ENCODE assay signal across 7 mouse cellular contexts in genomic region chr14:121877640-121878039, GRCm38 (mm10). TPM values are rescaled to one million over a fixed set of nuclear protein-coding genes. Genes with fewer than 3 reads are reported as not detected.
DNase-seq lines count a peak whose midpoint lies in the region; ATAC-seq and TF ChIP-seq lines count a peak whose summit lies in the region.

No protein-coding gene starts in this region.

- H3K4me1 ChIP-seq in lung, embryonic 15.5 days = peaks cover 11% of the 10 kb centered on the region
- H3K4me1 ChIP-seq in embryonic facial prominence, embryonic 15.5 days = peaks cover 20% of the 10 kb centered on the region
- H3K4me1 ChIP-seq in intestine, postnatal 0 days (replicated peaks; ENCODE audit: control insufficient read depth, insufficient read depth, low read length) = 0 out of 2 replicates have a peak, but pooled peaks cover 3% of the 10 kb centered on the region
- H3K4me1 ChIP-seq in neural tube, embryonic 15.5 days = peaks cover 25% of the 10 kb centered on the region

- H3K9me3 ChIP-seq in lung, embryonic 15.5 days = no peaks in the 10 kb centered on the region
- no peaks in the 10 kb centered on the region for H3K9me3 ChIP-seq in embryonic facial prominence, embryonic 15.5 days (replicated peaks)
- H3K9me3 ChIP-seq in intestine, postnatal 0 days (ENCODE audit: control insufficient read depth) = no peaks in the 10 kb centered on the region
- H3K9me3 ChIP-seq in neural tube, embryonic 15.5 days (replicated peaks) = no peaks in the 10 kb centered on the region

- no peaks in the 10 kb centered on the region for H3K27me3 ChIP-seq in lung, embryonic 15.5 days
- H3K27me3 ChIP-seq in embryonic facial prominence, embryonic 15.5 days = no peaks in the 10 kb centered on the region; the same call in 1 of the 2 replicates
- no peaks in the 10 kb centered on the region for H3K27me3 ChIP-seq in intestine, postnatal 0 days (replicated peaks; ENCODE audit: control insufficient read depth, insufficient read depth, low read length)
- 0 out of 2 replicates have a peak, but pooled peaks cover 3% of the 10 kb centered on the region for H3K27me3 ChIP-seq in neural tube, embryonic 15.5 days (replicated peaks)

- 30% methylated on average over 8 of the region's 8 CpGs for WGBS in lung, embryonic 15.5 days
- WGBS in embryonic facial prominence, embryonic 15.5 days = 29% methylated on average over 8 of the region's 8 CpGs
- WGBS in intestine, postnatal 0 days = 38% methylated on average over 8 of the region's 8 CpGs
- 29% methylated on average over 8 of the region's 8 CpGs for WGBS in neural tube, embryonic 15.5 days

- H3K9ac ChIP-seq in lung, embryonic 15.5 days = peak overlapping the region; percentile 97
- H3K9ac ChIP-seq in embryonic facial prominence, embryonic 15.5 days = 0 out of 2 replicates have a peak overlapping the region, but pooled peaks have one; percentile 83
- peak overlapping the region; percentile 94; the same call in 1 of the 2 replicates for H3K9ac ChIP-seq in intestine, postnatal 0 days (ENCODE audit: low read depth, low read length)
- H3K9ac ChIP-seq in neural tube, embryonic 15.5 days (replicated peaks) = peak overlapping the region; percentile 55; the same call in 1 of the 2 replicates

- H3K4me3 ChIP-seq in lung, embryonic 15.5 days = peak overlapping the region; percentile 96
- peak overlapping the region; percentile 87 for H3K4me3 ChIP-seq in embryonic facial prominence, embryonic 15.5 days (replicated peaks)
- peak overlapping the region; percentile 98 for H3K4me3 ChIP-seq in intestine, postnatal 0 days (ENCODE audit: low read depth, low read length)
- H3K4me3 ChIP-seq in neural tube, embryonic 15.5 days (replicated peaks) = peak overlapping the region; percentile 65

- H3K36me3 ChIP-seq in lung, embryonic 15.5 days = no peaks in the 10 kb centered on the region
- H3K36me3 ChIP-seq in embryonic facial prominence, embryonic 15.5 days = no peaks in the 10 kb centered on the region
- no peaks in the 10 kb centered on the region for H3K36me3 ChIP-seq in intestine, postnatal 0 days (ENCODE audit: control insufficient read depth, insufficient read depth)
- no peaks in the 10 kb centered on the region for H3K36me3 ChIP-seq in neural tube, embryonic 15.5 days

- no peak for ATAC-seq in lung, embryonic 15.5 days (ENCODE audit: borderline replicate concordance, extremely low read depth, low FRiP score, low TSS enrichment)
- ATAC-seq in embryonic facial prominence, embryonic 15.5 days (ENCODE audit: insufficient number of reproducible peaks, low FRiP score, low TSS enrichment, low read depth) = no peak
- no peak for ATAC-seq in intestine, postnatal 0 days
- ATAC-seq in neural tube, embryonic 15.5 days (ENCODE audit: low FRiP score) = no peak

- DNase-seq in lung, postnatal 10 days = no peak
- DNase-seq in spleen, adult 12 weeks (ENCODE audit: low spot score) = no peak
- no peak for DNase-seq in T-cell, adult 2 months (ENCODE audit: low spot score)

- H3K4me2 ChIP-seq in lung, embryonic 15.5 days = peak overlapping the region; percentile 90
- peak overlapping the region; percentile 59 for H3K4me2 ChIP-seq in embryonic facial prominence, embryonic 15.5 days (replicated peaks)
- H3K4me2 ChIP-seq in intestine, postnatal 0 days (replicated peaks; ENCODE audit: low read depth) = peak overlapping the region; percentile 100
- peak overlapping the region; percentile 65 for H3K4me2 ChIP-seq in neural tube, embryonic 15.5 days

- no peak for TF ChIP-seq CTCF in intestine, postnatal 0 days (IDR thresholded peaks at IDR 0.05; ENCODE audit: low read depth)

- H3K27ac ChIP-seq in lung, embryonic 15.5 days = peak overlapping the region; percentile 96; the same call in 1 of the 2 replicates
- H3K27ac ChIP-seq in embryonic facial prominence, embryonic 15.5 days (replicated peaks) = peak overlapping the region; percentile 92; the same call in 1 of the 2 replicates
- H3K27ac ChIP-seq in intestine, postnatal 0 days (ENCODE audit: low read depth, low read length) = peak overlapping the region; percentile 92
- H3K27ac ChIP-seq in neural tube, embryonic 15.5 days (replicated peaks) = peak overlapping the region; percentile 88

RNA-seq across cellular contexts. Expression of gene Ubac2, which starts 0.8 kb away (rescaled TPM):
- polyA plus RNA-seq in lung, embryonic 15.5 days (2015; fragmentation: Nextera tagmentation; extraction: Ambion mirVana) = 60.3 and 60.4 TPM in 2 replicates
- 67.3 and 67.5 TPM in 2 replicates for polyA plus RNA-seq in embryonic facial prominence, embryonic 15.5 days (2015; fragmentation: Nextera tagmentation; extraction: Ambion mirVana)
- polyA plus RNA-seq in intestine, postnatal 0 days (2015; fragmentation: Nextera tagmentation; extraction: Ambion mirVana) = 39.2 and 39.9 TPM in 2 replicates
- 47.0 and 53.8 TPM in 2 replicates for polyA plus RNA-seq in neural tube, embryonic 15.5 days (2015; fragmentation: Nextera tagmentation; extraction: Ambion mirVana)

RNA-seq across cellular contexts. Expression of gene Gpr18, which starts 37.9 kb away (rescaled TPM):
- 0.10 and 0.55 TPM in 2 replicates for polyA plus RNA-seq in lung, embryonic 15.5 days (2015; fragmentation: Nextera tagmentation; extraction: Ambion mirVana)
- 0.21 and 0.43 TPM in 2 replicates for polyA plus RNA-seq in embryonic facial prominence, embryonic 15.5 days (2015; fragmentation: Nextera tagmentation; extraction: Ambion mirVana)
- polyA plus RNA-seq in intestine, postnatal 0 days (2015; fragmentation: Nextera tagmentation; extraction: Ambion mirVana) = 0.10 and 0.13 TPM in 2 replicates
- polyA plus RNA-seq in neural tube, embryonic 15.5 days (2015; fragmentation: Nextera tagmentation; extraction: Ambion mirVana) = 1.7 TPM in 1 of 2 replicates, not detected in the other
